Mouse (Mus musculus): ENCODE data around the gene Herc4. TPM values are rescaled to one million over a fixed set of nuclear protein-coding genes. Genes with fewer than 3 reads are reported as not detected.

The Herc4 gene
- polyA plus RNA-seq, 1 experiment from 2014 or later: 27.0 TPM

- no peaks in the 10 kb centered on the region for H3K4me1 ChIP-seq (replicated peaks; ENCODE audit: insufficient read depth, low read length)
- ATAC-seq (replicated peaks; ENCODE audit: low FRiP score, low read depth) (no peak), DNase-seq (ENCODE audit: low spot score) (no peak)
- TF ChIP-seq CTCF (IDR thresholded peaks at IDR 0.05; ENCODE audit: low read depth): no peak
- H3K27me3 ChIP-seq (ENCODE audit: insufficient read depth, low read length): no peaks in the 10 kb centered on the region
- H3K4me2 ChIP-seq (ENCODE audit: low read length): no peak overlapping the region
- H3K9me3 ChIP-seq (replicated peaks; ENCODE audit: low read length): no peaks in the 10 kb centered on the region
- no peak overlapping the region for H3K9ac ChIP-seq (ENCODE audit: low read depth, low read length)
- WGBS: 61% methylated on average over 7 of the region's 7 CpGs
- no peaks in the 10 kb centered on the region for H3K36me3 ChIP-seq (ENCODE audit: insufficient read depth, low read length)
- H3K27ac ChIP-seq: no peak overlapping the region
- no peak overlapping the region for H3K4me3 ChIP-seq (replicated peaks; ENCODE audit: low read depth, low read length)
Measured at GRCm38 (mm10) chr10:63221081-63221783, 22.4 kb upstream of the Herc4 start.

DNA sequence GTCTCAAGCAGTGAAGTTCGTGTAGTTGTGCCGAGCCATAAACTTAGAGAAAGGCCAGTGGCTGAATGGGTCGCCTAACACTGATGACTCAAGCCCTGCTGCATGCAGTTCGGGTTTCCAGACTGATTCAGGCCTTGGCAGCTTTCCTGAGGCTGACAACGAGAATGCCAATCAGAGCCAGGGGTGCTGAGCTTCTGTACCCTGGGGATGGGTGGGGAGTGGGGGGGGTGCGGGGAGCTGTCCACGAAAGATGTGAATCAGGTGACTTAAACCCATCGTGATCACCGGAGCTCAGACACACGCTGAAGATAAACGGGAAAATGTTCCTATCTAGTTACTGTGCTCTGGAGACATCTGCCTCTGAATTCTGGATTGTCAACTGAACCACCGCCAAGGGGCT lies 19.3 kb upstream of the Herc4 start:
- Histone ChIP-seq H3K36me3 (ENCODE audit: insufficient read depth, low read length) (no peaks in the 10 kb centered on the region), H3K4me1 (replicated peaks; ENCODE audit: insufficient read depth, low read length) (no peaks in the 10 kb centered on the region), H3K27ac (no peak overlapping the region), H3K4me3 (replicated peaks; ENCODE audit: low read depth, low read length) (no peak overlapping the region), H3K9ac (ENCODE audit: low read depth, low read length) (no peak overlapping the region), H3K27me3 (ENCODE audit: insufficient read depth, low read length) (no peaks in the 10 kb centered on the region), H3K4me2 (ENCODE audit: low read length) (no peak overlapping the region), H3K9me3 (replicated peaks; ENCODE audit: low read length) (no peaks in the 10 kb centered on the region)
- 57% methylated on average over 12 of the region's 12 CpGs for WGBS
- DNase-seq (ENCODE audit: low spot score): no peak
- TF ChIP-seq CTCF (IDR thresholded peaks at IDR 0.05; ENCODE audit: low read depth): no peak
- no peak for ATAC-seq (replicated peaks; ENCODE audit: low FRiP score, low read depth)

- no peaks in the 10 kb centered on the region for H3K27me3 ChIP-seq (ENCODE audit: insufficient read depth, low read length)
- ATAC-seq (replicated peaks; ENCODE audit: low FRiP score, low read depth): no peak
- no peak overlapping the region for H3K4me2 ChIP-seq (ENCODE audit: low read length)
- no peaks in the 10 kb centered on the region for H3K9me3 ChIP-seq (replicated peaks; ENCODE audit: low read length)
- no peaks in the 10 kb centered on the region for H3K4me1 ChIP-seq (replicated peaks; ENCODE audit: insufficient read depth, low read length)
- no peak for DNase-seq (ENCODE audit: low spot score)
- H3K27ac ChIP-seq: no peak overlapping the region
- 89% methylated on average over 7 of the region's 7 CpGs for WGBS
- no peak for TF ChIP-seq CTCF (IDR thresholded peaks at IDR 0.05; ENCODE audit: low read depth)
- no peak overlapping the region for H3K4me3 ChIP-seq (replicated peaks; ENCODE audit: low read depth, low read length)
- no peak overlapping the region for H3K9ac ChIP-seq (ENCODE audit: low read depth, low read length)
- H3K36me3 ChIP-seq (ENCODE audit: insufficient read depth, low read length): no peaks in the 10 kb centered on the region
Measured at GRCm38 (mm10) chr10:63230266-63230665, 13.3 kb upstream of the Herc4 start.

- ATAC-seq (replicated peaks; ENCODE audit: low FRiP score, low read depth) (no peak), DNase-seq (ENCODE audit: low spot score) (no peak)
- no peak overlapping the region for H3K9ac ChIP-seq (ENCODE audit: low read depth, low read length)
- no peak overlapping the region for H3K4me3 ChIP-seq (replicated peaks; ENCODE audit: low read depth, low read length)
- H3K4me2 ChIP-seq (ENCODE audit: low read length): no peak overlapping the region
- H3K4me1 ChIP-seq (replicated peaks; ENCODE audit: insufficient read depth, low read length): no peaks in the 10 kb centered on the region
- WGBS: 33% methylated on average over 3 of the region's 5 CpGs
- no peaks in the 10 kb centered on the region for H3K27me3 ChIP-seq (ENCODE audit: insufficient read depth, low read length)
- no peak overlapping the region for H3K27ac ChIP-seq
- no peaks in the 10 kb centered on the region for H3K9me3 ChIP-seq (replicated peaks; ENCODE audit: low read length)
- H3K36me3 ChIP-seq (ENCODE audit: insufficient read depth, low read length): no peaks in the 10 kb centered on the region
- no peak for TF ChIP-seq CTCF (IDR thresholded peaks at IDR 0.05; ENCODE audit: low read depth)
Measured at GRCm38 (mm10) chr10:63230854-63231253, 12.8 kb upstream of the Herc4 start.

DNA sequence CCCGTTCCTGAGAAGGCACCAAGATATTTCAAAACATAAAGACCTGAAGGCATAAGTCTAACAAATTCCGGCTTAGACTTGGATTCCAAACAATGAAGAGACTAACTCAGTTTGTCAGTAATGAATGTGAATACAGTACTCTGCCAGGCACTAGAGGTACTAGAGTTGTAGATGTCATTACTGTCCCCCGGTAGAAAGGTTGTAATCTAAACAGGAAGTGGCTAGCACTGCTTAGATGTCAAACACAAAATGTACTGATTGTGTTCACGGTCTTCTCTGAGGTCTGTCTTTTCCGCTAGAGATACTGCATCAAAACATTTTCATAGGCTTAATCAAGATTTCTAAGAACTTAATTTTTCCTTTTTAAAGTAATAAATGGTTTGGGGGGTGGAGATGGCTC lies 12.0 kb upstream of the Herc4 start:
- H3K9ac ChIP-seq (ENCODE audit: low read depth, low read length): no peak overlapping the region
- 63% methylated on average over 5 of the region's 5 CpGs for WGBS
- H3K27me3 ChIP-seq (ENCODE audit: insufficient read depth, low read length): no peaks in the 10 kb centered on the region
- no peak overlapping the region for H3K4me2 ChIP-seq (ENCODE audit: low read length)
- DNase-seq (ENCODE audit: low spot score): no peak
- H3K4me3 ChIP-seq (replicated peaks; ENCODE audit: low read depth, low read length): no peak overlapping the region
- H3K36me3 ChIP-seq (ENCODE audit: insufficient read depth, low read length): no peaks in the 10 kb centered on the region
- ATAC-seq (replicated peaks; ENCODE audit: low FRiP score, low read depth): no peak
- no peak for TF ChIP-seq CTCF (IDR thresholded peaks at IDR 0.05; ENCODE audit: low read depth)
- H3K9me3 ChIP-seq (replicated peaks; ENCODE audit: low read length): no peaks in the 10 kb centered on the region
- no peaks in the 10 kb centered on the region for H3K4me1 ChIP-seq (replicated peaks; ENCODE audit: insufficient read depth, low read length)
- H3K27ac ChIP-seq: no peak overlapping the region

- Histone ChIP-seq H3K27ac (no peak overlapping the region), H3K36me3 (ENCODE audit: insufficient read depth, low read length) (no peaks in the 10 kb centered on the region), H3K27me3 (ENCODE audit: insufficient read depth, low read length) (no peaks in the 10 kb centered on the region), H3K9ac (ENCODE audit: low read depth, low read length) (no peak overlapping the region), H3K4me1 (replicated peaks; ENCODE audit: insufficient read depth, low read length) (no peaks in the 10 kb centered on the region), H3K4me2 (ENCODE audit: low read length) (no peak overlapping the region), H3K9me3 (replicated peaks; ENCODE audit: low read length) (no peaks in the 10 kb centered on the region), H3K4me3 (replicated peaks; ENCODE audit: low read depth, low read length) (no peak overlapping the region)
- no peak for DNase-seq (ENCODE audit: low spot score)
- WGBS: 80% methylated on average over 5 of the region's 5 CpGs
- TF ChIP-seq CTCF (IDR thresholded peaks at IDR 0.05; ENCODE audit: low read depth): no peak
- ATAC-seq (replicated peaks; ENCODE audit: low FRiP score, low read depth): no peak
Measured at GRCm38 (mm10) chr10:63234133-63234532, 9.5 kb upstream of the Herc4 start.

DNA sequence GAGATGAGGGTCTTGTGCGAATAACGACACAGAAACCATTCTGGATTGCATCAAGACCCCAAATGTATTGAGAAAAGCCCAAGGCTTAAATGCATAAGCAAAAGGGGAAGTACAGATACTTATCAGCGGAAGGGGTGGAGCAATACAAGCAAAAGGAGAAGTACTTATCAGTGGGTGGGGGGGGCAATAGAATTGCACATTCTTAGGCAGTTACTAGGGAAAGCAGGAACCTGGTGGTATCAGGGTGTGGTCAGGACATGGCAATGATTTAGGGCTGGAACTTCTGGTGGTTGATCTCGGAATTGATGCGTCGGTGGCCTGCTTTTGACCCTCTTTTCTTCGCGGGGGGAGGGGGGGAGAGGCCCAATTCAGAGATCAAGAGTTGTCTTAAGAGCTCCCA lies 7.7 kb upstream of the Herc4 start:
- ATAC-seq (replicated peaks; ENCODE audit: low FRiP score, low read depth) (no peak), DNase-seq (ENCODE audit: low spot score) (no peak)
- 84% methylated on average over 8 of the region's 8 CpGs for WGBS
- no peak overlapping the region for H3K4me3 ChIP-seq (replicated peaks; ENCODE audit: low read depth, low read length)
- no peaks in the 10 kb centered on the region for H3K4me1 ChIP-seq (replicated peaks; ENCODE audit: insufficient read depth, low read length)
- TF ChIP-seq CTCF (IDR thresholded peaks at IDR 0.05; ENCODE audit: low read depth): no peak
- no peak overlapping the region for H3K27ac ChIP-seq
- no peaks in the 10 kb centered on the region for H3K36me3 ChIP-seq (ENCODE audit: insufficient read depth, low read length)
- H3K9ac ChIP-seq (ENCODE audit: low read depth, low read length): no peak overlapping the region
- no peaks in the 10 kb centered on the region for H3K27me3 ChIP-seq (ENCODE audit: insufficient read depth, low read length)
- no peak overlapping the region for H3K4me2 ChIP-seq (ENCODE audit: low read length)
- H3K9me3 ChIP-seq (replicated peaks; ENCODE audit: low read length): no peaks in the 10 kb centered on the region

Measured in kidney, postnatal 0 days (tissue).